Mouse (Mus musculus) erythroblast, embryonic 14.5 days (primary cell): ENCODE results near the gene Lbx1.

ENCODE experiments used
- GATA1 ChIP-seq: IDR thresholded peaks from 2 replicates; pipeline ENCODE4 v1.6.1; 2012; ENCODE audit warnings: low read length, inconsistent platforms, mixed read lengths
- TAL1 ChIP-seq: IDR thresholded peaks from 3 replicates; pipeline ENCODE4 v1.6.1; 2012; ENCODE audit warnings: low read length, inconsistent platforms, mixed read lengths

DNA sequence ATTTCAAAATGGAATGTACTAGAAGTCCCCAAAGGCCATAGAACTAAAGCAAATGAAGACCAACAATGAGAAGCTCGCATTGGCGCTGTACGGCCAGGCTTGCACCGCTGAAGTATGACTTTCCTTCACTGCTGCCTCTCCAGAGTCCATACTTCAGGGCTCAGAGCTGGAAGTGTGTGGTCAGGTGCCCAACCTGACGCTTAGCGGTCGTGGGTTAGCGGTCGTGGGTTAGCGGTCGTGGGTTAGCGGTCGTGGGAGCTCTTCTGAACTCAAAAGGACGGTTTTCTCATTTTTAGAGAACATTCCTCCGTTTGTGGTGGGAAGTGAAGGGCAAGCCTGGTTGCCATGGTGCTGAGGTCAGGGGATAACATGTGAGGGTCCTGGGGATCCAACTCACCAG lies 28.5 kb downstream of the Lbx1 start:
- TF ChIP-seq GATA1 (no peak), TAL1 (no peak)
